Mouse (Mus musculus) cerebellum, adult 2 months (tissue): Measurements from ENCODE around the gene Atp5e.

Experiments
- CTCF ChIP-seq: fragments of 200-500 bp; IDR thresholded peaks from 2 replicates; pipeline ENCODE4 v1.5.1; 2011; ENCODE audit warnings: low read depth, mild to moderate bottlenecking, control low read depth, low read length, moderate library complexity, borderline replicate concordance; ENCODE audit not compliant: insufficient read depth
- POLR2A ChIP-seq: fragments of 200-500 bp; IDR thresholded peaks from 2 replicates; pipeline ENCODE4 v1.6.1; 2011; ENCODE audit warnings: low read length, control low read depth, borderline replicate concordance; ENCODE audit not compliant: insufficient read depth

DNA sequence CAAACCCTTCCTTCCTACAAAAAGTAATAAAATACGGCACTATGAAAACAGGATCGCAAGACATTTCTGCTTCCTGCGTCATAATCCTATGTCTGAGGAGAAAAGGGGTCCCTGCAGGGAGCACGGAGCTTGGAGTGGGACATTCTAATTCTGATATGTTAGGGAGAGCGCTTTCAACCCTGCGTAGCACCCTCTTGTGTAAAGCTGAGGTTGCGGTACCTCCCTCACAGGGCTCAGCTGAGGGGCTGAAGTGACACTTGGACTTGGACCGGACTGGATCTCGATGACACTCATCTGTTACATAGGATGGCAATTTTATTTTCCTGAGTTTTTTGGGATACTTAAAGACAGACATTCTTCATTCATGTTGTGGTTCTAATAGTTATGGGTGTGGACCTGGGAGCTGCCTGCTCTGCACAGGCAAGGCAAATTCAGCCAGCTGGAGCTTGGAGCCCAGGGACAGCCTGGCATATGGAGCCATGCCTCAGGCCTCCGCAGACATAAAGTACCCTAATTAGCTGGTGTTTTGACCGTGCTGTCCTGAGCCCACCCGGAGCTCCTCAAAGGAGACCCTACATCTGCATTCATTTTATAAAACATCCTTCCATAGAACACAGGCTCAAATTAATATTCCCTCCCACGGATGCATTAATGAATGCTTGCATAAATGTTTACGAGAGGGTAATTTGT, 37.1 kb upstream of the Atp5e start:
- TF ChIP-seq CTCF (no peak), POLR2A (no peak)
